Mouse (Mus musculus): ENCODE data around the gene Acss1.

DNA sequence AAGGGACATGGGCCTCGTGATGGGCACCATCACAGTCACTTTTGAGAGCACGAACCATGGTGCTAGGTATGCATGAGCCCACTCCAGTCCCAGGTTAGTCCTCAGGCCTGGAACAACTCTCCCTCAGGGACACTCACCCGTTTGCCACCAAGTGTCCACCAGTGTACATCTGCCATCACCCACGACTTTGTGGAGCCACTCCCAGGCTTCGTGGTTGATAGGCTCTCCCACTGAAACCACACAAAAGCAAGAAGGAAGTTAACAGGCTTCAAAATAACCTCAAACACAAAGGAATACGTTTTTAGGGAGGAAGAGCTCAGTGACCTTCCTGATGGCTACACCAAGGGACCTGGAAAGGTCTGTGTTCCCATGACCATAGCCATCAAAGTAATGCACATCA is 41.2 kb downstream of the Acss1 start:
- no peak for TF ChIP-seq GATA1 (IDR thresholded peaks at IDR 0.05; ENCODE audit: borderline replicate concordance, low read length)
- TF ChIP-seq FLI1 (IDR thresholded peaks at IDR 0.05; ENCODE audit: low read length) = no peak

All from megakaryocyte, embryonic 14.5 days (primary cell).